Mouse (Mus musculus) ES-E14 (cell line): ENCODE data around the gene Cct4. TPM values are rescaled to one million over a fixed set of nuclear protein-coding genes. Genes with fewer than 3 reads are reported as not detected.

Experiments used
- DNase-seq: peaks from one replicate; pipeline ENCODE4 v3.0.0-alpha.2; 2013; ENCODE audit warnings: low read depth, low spot score
- H3K27ac ChIP-seq: 2 replicates; pipeline ENCODE4 v1.5.1; 2012; ENCODE audit warnings: low read depth, mild to moderate bottlenecking, low read length, moderate library complexity, mixed read lengths; ENCODE audit not compliant: poor library complexity, insufficient read depth, severe bottlenecking
- H3K36me3 ChIP-seq: 2 replicates; pipeline ENCODE4 v1.6.1; 2012; ENCODE audit warnings: mild to moderate bottlenecking, low read length, moderate library complexity, mixed read lengths; ENCODE audit not compliant: control insufficient read depth, poor library complexity, insufficient read depth, severe bottlenecking
- H3K4me1 ChIP-seq, 2 experiments: fragments of 150-350 bp in 1 of 2; sonication (generic) in 1 of 2; 2 replicates each; pipeline ENCODE4 v1.6.1; 2012; ENCODE audit warnings: low read length in 2 of 2, mild to moderate bottlenecking in 1 of 2, mixed read lengths in 1 of 2; ENCODE audit not compliant: control insufficient read depth in 2 of 2, insufficient read depth in 2 of 2, poor library complexity in 1 of 2
- H3K4me3 ChIP-seq, 2 experiments: fragments of 150-350 bp in 1 of 2; sonication (generic) in 1 of 2; 2 replicates each; pipeline ENCODE4 v1.5.1; 2012; ENCODE audit warnings: low read length in 2 of 2, low read depth in 1 of 2, mild to moderate bottlenecking in 1 of 2, mixed read lengths in 1 of 2; ENCODE audit not compliant: insufficient read depth in 1 of 2, poor library complexity in 1 of 2, severe bottlenecking in 1 of 2
- H3K9ac ChIP-seq: 2 replicates; pipeline ENCODE4 v1.6.1; 2012; ENCODE audit warnings: low read depth, mild to moderate bottlenecking, low read length, mixed read lengths; ENCODE audit not compliant: poor library complexity, insufficient read depth, severe bottlenecking
- H3K9me3 ChIP-seq: fragments of 150-350 bp; sonication (generic); 2 replicates; pipeline ENCODE4 v1.6.1; 2012; ENCODE audit warnings: low read depth, mild to moderate bottlenecking, low read length; ENCODE audit not compliant: control insufficient read depth, insufficient read depth
- CHD2 ChIP-seq: IDR thresholded peaks from 2 replicates; pipeline ENCODE4 v1.6.1; 2014; ENCODE audit warnings: mild to moderate bottlenecking, low read depth, low read length, inconsistent platforms
- HCFC1 ChIP-seq: IDR thresholded peaks from 2 replicates; pipeline ENCODE4 v1.6.1; 2012; ENCODE audit warnings: low read length, inconsistent platforms, borderline replicate concordance; ENCODE audit not compliant: insufficient read depth
- MAFK ChIP-seq: IDR thresholded peaks from 2 replicates; pipeline ENCODE4 v1.6.1; 2014; ENCODE audit warnings: mild to moderate bottlenecking, low read depth, low read length, inconsistent platforms; ENCODE audit not compliant: insufficient read depth
- ZC3H11A ChIP-seq: IDR thresholded peaks from 2 replicates; pipeline ENCODE4 v1.6.1; 2012; ENCODE audit warnings: low read depth, mild to moderate bottlenecking, inconsistent platforms, low read length, borderline replicate concordance
- ZNF384 ChIP-seq: IDR thresholded peaks from 2 replicates; pipeline ENCODE4 v1.6.1; 2012; ENCODE audit warnings: low read depth, low read length, inconsistent platforms
- in situ Hi-C, 2 experiments: fragments of 600-800 bp; cut with MboI; formaldehyde crosslinking; loops; one replicate each; pipeline ENCODE4 v1.15.1; 2025; ENCODE audit warnings: low sequenced_read_pairs in 2 of 2, inconsistent platforms in 1 of 2; ENCODE audit not compliant: unreplicated experiment in 2 of 2
- total RNA-seq: library from RNA; depleted of rRNA; stranded (reverse); fragments of 300-350 nt; gene quantifications from 2 replicates; pipeline ENCODE4 v1.2.3, GENCODE M21; 2012

The Cct4 gene
- total RNA-seq, 1 experiment, result 382 TPM

DNA sequence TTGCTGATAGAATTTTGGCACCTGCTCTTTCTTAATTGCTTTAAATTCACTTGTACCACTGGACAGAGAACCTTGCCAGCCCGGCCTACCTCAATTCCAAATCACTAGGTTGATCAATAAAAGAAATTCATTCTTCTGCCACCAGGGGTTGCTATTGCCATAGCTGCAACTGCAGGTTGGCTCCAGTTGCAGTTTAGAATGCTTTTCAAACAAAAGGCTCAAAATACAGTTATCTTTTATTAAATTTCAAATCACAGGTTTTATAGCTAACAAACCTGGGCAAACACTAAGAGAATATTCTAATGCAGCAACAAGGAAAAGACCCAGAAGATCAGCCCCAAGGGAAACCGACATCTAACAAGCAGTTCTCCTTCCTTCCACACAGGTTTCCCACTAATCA is 3.0 kb upstream of the Cct4 start:
- Histone ChIP-seq H3K9ac (no peak overlapping the region), H3K4me3 (no peak overlapping the region), H3K4me1 (no peaks in the 10 kb centered on the region), H3K9me3 (no peaks in the 10 kb centered on the region), H3K36me3 (0 out of 2 replicates have a peak, but pooled peaks cover 3% of the 10 kb centered on the region), H3K27ac (no peak overlapping the region)
- TF ChIP-seq ZNF384, result no peak
- no peak for TF ChIP-seq MAFK
- TF ChIP-seq ZC3H11A, result peak; percentile 66; the same call in 1 of the 2 replicates
- no peak for TF ChIP-seq CHD2
- TF ChIP-seq HCFC1, result no peak
- no peak for DNase-seq
- in situ Hi-C loops, result no loop called here

DNA sequence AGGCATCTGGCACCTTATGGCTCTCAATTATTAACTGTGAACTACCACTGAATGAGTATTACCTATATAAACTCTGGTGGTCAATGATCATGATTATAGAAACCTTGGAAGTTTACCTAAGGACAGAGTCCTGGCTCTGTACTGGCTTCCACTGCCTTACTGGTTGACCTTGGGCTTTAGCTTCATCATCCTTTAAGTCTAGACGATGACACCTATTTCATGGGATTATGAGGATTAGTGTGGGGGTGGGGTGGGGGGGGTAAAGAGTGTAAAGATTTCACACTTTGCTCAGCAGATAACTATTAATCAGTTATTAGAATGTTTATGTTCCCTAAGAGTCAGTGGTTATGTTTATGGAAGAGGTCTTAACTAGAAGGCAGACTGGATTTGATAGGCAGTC is 533 bp upstream of the Cct4 start:
- no peak for TF ChIP-seq CHD2
- DNase-seq, result no peak
- Histone ChIP-seq H3K36me3 (peaks cover 12% of the 10 kb centered on the region), H3K27ac (no peak overlapping the region), H3K4me1 (0 out of 4 replicates have a peak, but pooled peaks cover 0 to 2% of the 10 kb centered on the region in 2 experiments), H3K9me3 (no peaks in the 10 kb centered on the region), H3K4me3 (peak overlapping the region; percentile 73 to 90), H3K9ac (no peak overlapping the region; the same call in 1 of the 2 replicates)
- in situ Hi-C loops, result no loop called here

DNA sequence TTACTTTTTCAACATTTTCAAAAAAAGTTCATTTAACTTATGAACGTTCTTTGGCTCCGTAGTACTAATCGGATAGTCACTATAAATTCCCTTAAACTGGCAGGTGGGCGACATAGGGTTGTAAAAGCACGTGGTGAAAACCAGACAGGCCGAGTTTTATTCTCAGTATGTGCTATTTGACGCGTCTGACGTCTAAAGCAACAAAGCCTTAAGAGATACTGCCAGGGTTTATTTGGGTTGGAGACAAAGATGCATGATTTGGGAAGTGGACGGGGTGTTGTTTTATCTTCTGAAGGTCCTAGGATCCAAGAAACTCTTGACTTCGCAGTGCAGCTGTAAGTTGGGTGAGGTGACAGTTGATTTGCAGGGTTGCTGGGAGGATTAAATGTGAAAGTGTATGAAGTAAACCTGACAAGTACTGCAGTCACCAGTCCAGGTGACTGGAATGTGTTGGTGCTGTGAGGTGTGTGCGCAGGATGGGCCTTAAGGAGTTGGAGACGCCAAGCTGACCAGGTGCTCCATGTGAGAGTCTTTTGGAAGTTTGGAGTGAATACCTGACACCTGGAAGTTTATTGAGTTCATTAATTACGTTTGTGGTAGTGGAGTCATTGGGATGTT is 1.0 kb downstream of the Cct4 start:
- DNase-seq, result no peak
- H3K4me3 ChIP-seq, result peak overlapping the region; percentile 73 to 90
- H3K27ac ChIP-seq, result no peak overlapping the region
- H3K9me3 ChIP-seq, result no peaks in the 10 kb centered on the region
- no peak for TF ChIP-seq MAFK
- peaks cover 22% of the 10 kb centered on the region for H3K36me3 ChIP-seq
- in situ Hi-C loops, result no loop called here
- H3K4me1 ChIP-seq, result 0 out of 4 replicates have a peak, but pooled peaks cover 0 to 2% of the 10 kb centered on the region in 2 experiments
- peak overlapping the region; percentile 87 for H3K9ac ChIP-seq

DNA sequence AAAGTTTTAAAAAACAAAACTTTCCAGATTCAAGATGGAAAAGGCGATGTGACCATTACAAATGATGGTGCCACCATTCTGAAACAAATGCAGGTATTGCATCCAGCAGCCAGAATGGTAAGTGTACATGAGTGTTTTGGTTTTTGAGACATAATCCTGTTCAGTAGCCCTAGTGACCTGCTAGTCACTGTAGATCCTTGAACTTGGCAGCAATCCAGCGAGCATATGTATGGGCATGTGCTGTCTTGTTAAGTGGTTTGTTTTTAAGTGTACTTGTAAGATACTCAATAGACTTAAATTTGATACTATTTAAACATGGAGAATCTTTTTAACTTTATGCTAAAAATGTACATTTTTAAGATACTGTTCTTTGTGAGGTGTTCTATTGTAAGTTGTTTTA is 4.0 kb downstream of the Cct4 start:
- TF ChIP-seq ZNF384, result no peak
- no peak for TF ChIP-seq HCFC1
- TF ChIP-seq ZC3H11A, result no peak
- TF ChIP-seq MAFK, result no peak
- H3K4me3 ChIP-seq, result no peak overlapping the region
- H3K36me3 ChIP-seq, result peaks cover 30% of the 10 kb centered on the region
- H3K9me3 ChIP-seq, result no peaks in the 10 kb centered on the region
- 0 out of 4 replicates have a peak, but pooled peaks cover 0 to 2% of the 10 kb centered on the region in 2 experiments for H3K4me1 ChIP-seq
- no peak overlapping the region for H3K9ac ChIP-seq
- in situ Hi-C loops, result no loop called here
- DNase-seq, result no peak
- H3K27ac ChIP-seq, result no peak overlapping the region

DNA sequence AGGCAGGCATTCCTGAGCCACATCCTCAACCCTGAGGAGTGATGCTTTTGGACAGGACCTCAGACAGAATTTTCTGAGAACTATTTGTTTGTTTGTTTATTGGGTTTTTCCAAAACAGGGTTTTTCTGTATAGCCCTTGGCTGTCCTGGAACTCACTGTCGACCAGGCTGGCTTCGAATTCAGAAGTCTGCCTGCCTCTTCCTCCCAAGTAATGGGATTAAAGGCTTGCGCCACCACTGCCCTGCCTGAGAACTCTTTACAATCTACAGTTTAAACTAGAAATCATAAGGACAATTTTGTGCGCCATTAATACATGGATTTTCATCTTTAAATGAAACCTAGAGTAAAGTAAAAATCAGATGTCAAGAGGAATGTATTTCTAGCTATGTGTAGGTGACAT is 5.1 kb downstream of the Cct4 start:
- H3K9ac ChIP-seq, result no peak overlapping the region
- H3K36me3 ChIP-seq, result peaks cover 39% of the 10 kb centered on the region
- DNase-seq, result no peak
- in situ Hi-C loops, result loop anchor here in 1 of 2 experiments (5.0 kb wide), 1 partner anchor 277 kb away; no protein-coding TSS in a partner anchor
- no peaks in the 10 kb centered on the region for H3K9me3 ChIP-seq
- H3K4me3 ChIP-seq, result no peak overlapping the region
- no peak overlapping the region for H3K27ac ChIP-seq
- TF ChIP-seq HCFC1, result no peak
- H3K4me1 ChIP-seq, result 0 out of 4 replicates have a peak, but pooled peaks cover 0 to 2% of the 10 kb centered on the region in 2 experiments
